Mouse (Mus musculus) CH12.LX (cell line): ENCODE data around the gene Cipc. TPM values are rescaled to one million over a fixed set of nuclear protein-coding genes. Genes with fewer than 3 reads are reported as not detected.

Source experiments
- DNase-seq: peaks from one replicate; pipeline ENCODE4 v3.0.0-alpha.2; 2013; ENCODE audit errors: extremely low read depth
- H3K27ac ChIP-seq: 2 replicates; pipeline ENCODE4 v1.5.1; 2012; ENCODE audit warnings: low read depth, mild to moderate bottlenecking, control low read depth, moderate library complexity; ENCODE audit not compliant: insufficient read depth
- H3K27me3 ChIP-seq: replicated peaks from 2 replicates; pipeline ENCODE3; 2012; ENCODE audit warnings: inconsistent platforms
- H3K36me3 ChIP-seq, 2 experiments: replicated peaks in 1 of 2; 2 replicates each; pipeline versions ENCODE3 to v1.6.1; 2012; ENCODE audit warnings: inconsistent platforms in 1 of 2, low read length in 1 of 2, mild to moderate bottlenecking in 1 of 2, mixed read lengths in 1 of 2, moderate library complexity in 1 of 2; ENCODE audit not compliant: control insufficient read depth in 1 of 2, insufficient read depth in 1 of 2
- H3K4me1 ChIP-seq, 2 experiments: 2 replicates each; pipeline ENCODE4 v1.6.1; 2012; ENCODE audit warnings: inconsistent platforms in 1 of 2, moderate library complexity in 1 of 2; ENCODE audit not compliant: insufficient read depth in 2 of 2, control insufficient read depth in 1 of 2
- H3K4me2 ChIP-seq: 2 replicates; pipeline ENCODE4 v1.6.1; 2012; ENCODE audit warnings: low read depth, mild to moderate bottlenecking, control low read depth; ENCODE audit not compliant: poor library complexity, insufficient read depth, severe bottlenecking
- H3K4me3 ChIP-seq, 3 experiments: fragments of 150-350 bp in 1 of 3; sonication (generic) in 1 of 3; replicated peaks in 1 of 3; 2 replicates each; pipeline versions ENCODE3 to v1.5.1; 2011 to 2012; ENCODE audit warnings: low read depth in 2 of 3, low read length in 2 of 3, mild to moderate bottlenecking in 2 of 3, moderate library complexity in 2 of 3, control low read depth in 1 of 3, improper control_type of control experiment in 1 of 3, inconsistent platforms in 1 of 3, mixed read lengths in 1 of 3; ENCODE audit not compliant: poor library complexity in 1 of 3
- H3K79me2 ChIP-seq: replicated peaks from 2 replicates; pipeline ENCODE4 v1.6.1; 2012; ENCODE audit warnings: mild to moderate bottlenecking, moderate library complexity; ENCODE audit not compliant: control insufficient read depth, poor library complexity, insufficient read depth, severe bottlenecking; ENCODE audit errors: extremely low read depth
- H3K9ac ChIP-seq: 2 replicates; pipeline ENCODE4 v1.6.1; 2012; ENCODE audit warnings: low read depth, mild to moderate bottlenecking, control low read depth, moderate library complexity; ENCODE audit not compliant: insufficient read depth
- H3K9me3 ChIP-seq: replicated peaks from 2 replicates; pipeline ENCODE3; 2012; ENCODE audit warnings: low read length, inconsistent platforms, mixed read lengths
- CHD2 ChIP-seq: IDR thresholded peaks from 2 replicates; pipeline ENCODE4 v1.6.1; 2011; ENCODE audit warnings: low read length, improper control_type of control experiment
- E2F4 ChIP-seq: IDR thresholded peaks from 2 replicates; pipeline ENCODE4 v1.6.1; 2011; ENCODE audit warnings: low read depth, low read length, improper control_type of control experiment; ENCODE audit not compliant: insufficient replicate concordance
- ELF1 ChIP-seq: IDR thresholded peaks from 2 replicates; pipeline ENCODE4 v1.6.1; 2014; ENCODE audit warnings: low read depth, mild to moderate bottlenecking, inconsistent platforms, low read length, improper control_type of control experiment
- GABPA ChIP-seq: IDR thresholded peaks from 2 replicates; pipeline ENCODE4 v1.6.1; 2012; ENCODE audit warnings: low read depth, low read length, improper control_type of control experiment, inconsistent platforms; ENCODE audit not compliant: insufficient replicate concordance
- IRF4 ChIP-seq: IDR thresholded peaks from 2 replicates; pipeline ENCODE4 v1.6.1; 2014; ENCODE audit warnings: low read depth, mild to moderate bottlenecking, inconsistent platforms, low read length, improper control_type of control experiment
- MAX ChIP-seq: IDR thresholded peaks from 2 replicates; pipeline ENCODE4 v1.6.1; 2011; ENCODE audit warnings: low read length, improper control_type of control experiment
- MAZ ChIP-seq: IDR thresholded peaks from 2 replicates; pipeline ENCODE4 v1.6.1; 2012; ENCODE audit warnings: low read depth, mild to moderate bottlenecking, inconsistent platforms, low read length, improper control_type of control experiment, moderate library complexity
- MXI1 ChIP-seq: IDR thresholded peaks from 2 replicates; pipeline ENCODE4 v1.6.1; 2011; ENCODE audit warnings: mild to moderate bottlenecking, low read depth, low read length, improper control_type of control experiment
- NELFE ChIP-seq: IDR thresholded peaks from 2 replicates; pipeline ENCODE4 v1.6.1; 2011; ENCODE audit warnings: low read depth, low read length, improper control_type of control experiment
- RAD21 ChIP-seq: IDR thresholded peaks from 2 replicates; pipeline ENCODE4 v1.6.1; 2011; ENCODE audit warnings: low read depth, mild to moderate bottlenecking, low read length, improper control_type of control experiment, moderate library complexity
- SIN3A ChIP-seq: IDR thresholded peaks from 2 replicates; pipeline ENCODE4 v1.6.1; 2012; ENCODE audit warnings: low read length, improper control_type of control experiment, inconsistent platforms
- SMC3 ChIP-seq: IDR thresholded peaks from 2 replicates; pipeline ENCODE4 v1.6.1; 2011; ENCODE audit warnings: low read depth, low read length, improper control_type of control experiment
- TBP ChIP-seq: conservative IDR thresholded peaks from 2 replicates; pipeline ENCODE4 v1.6.1; 2011; ENCODE audit warnings: low read depth, low read length, improper control_type of control experiment
- USF1 ChIP-seq: IDR thresholded peaks from 2 replicates; pipeline ENCODE4 v1.6.1; 2014; ENCODE audit warnings: low read depth, mild to moderate bottlenecking, inconsistent platforms, low read length, improper control_type of control experiment
- ZKSCAN1 ChIP-seq: IDR thresholded peaks from 2 replicates; pipeline ENCODE4 v1.6.1; 2012; ENCODE audit warnings: low read depth, inconsistent platforms, low read length, improper control_type of control experiment, borderline replicate concordance
- dilution Hi-C: fragments of 300-500 bp; cut with MboI; formaldehyde crosslinking; loops from 2 replicates; pipeline ENCODE4 v1.14.3; 2020; ENCODE audit warnings: low sequenced_read_pairs; ENCODE audit not compliant: extremely low pct_unique_long_range_greater_than_20kb, extremely low pct_ligation_motif_present
- in situ Hi-C: fragments of 300-500 bp; cut with MboI; formaldehyde crosslinking; loops from 3 replicates; pipeline ENCODE4 v1.14.3; 2019; ENCODE audit warnings: low sequenced_read_pairs, low pct_ligation_motif_present, low pct_unique_long_range_greater_than_20kb, mixed read lengths
- polyA plus RNA-seq: library from polyadenylated mRNA; unstranded; fragments of >175 nt; gene quantifications from 2 replicates; pipeline ENCODE4 v1.2.1, GENCODE M21; 2012; ENCODE audit warnings: low read depth; ENCODE audit not compliant: insufficient read length
- total RNA-seq, 2 experiments: library from RNA; depleted of rRNA; stranded (reverse); fragments of 300-350 nt in 1 of 2; fragments of >200 nt in 1 of 2; gene quantifications; 2 replicates each; pipeline ENCODE4 v1.2.3; 2012 to 2014

The Cipc gene
- total and polyA plus RNA-seq, 3 experiments = 15.7 to 20.5 (median 18.7) TPM

DNA sequence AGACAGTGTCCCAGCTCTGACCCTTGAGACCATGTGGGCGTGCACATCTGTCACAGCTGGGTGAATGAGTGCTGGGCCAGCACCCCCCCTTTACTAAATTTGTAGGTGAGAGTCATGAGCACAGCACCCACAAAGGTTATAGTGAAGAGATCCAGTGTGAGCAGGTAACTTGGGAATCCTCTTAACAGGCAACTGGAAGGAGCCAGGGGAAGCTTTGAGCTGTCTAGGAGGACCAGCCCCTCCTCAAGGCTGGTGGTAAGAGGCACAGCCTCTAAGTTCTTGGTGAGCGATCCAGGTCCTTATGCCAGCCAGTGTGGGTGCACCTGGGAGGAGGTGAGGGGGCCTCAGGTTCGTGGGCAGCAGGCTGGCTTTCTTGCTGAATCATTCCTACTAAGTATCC lies 56.8 kb downstream of the Cipc start:
- no peak overlapping the region for H3K4me2 ChIP-seq
- no peak overlapping the region for H3K4me3 ChIP-seq
- in situ Hi-C loops = no loop called here
- H3K27me3 ChIP-seq = peaks cover 75% of the 10 kb centered on the region
- H3K36me3 ChIP-seq = no peaks in the 10 kb centered on the region
- H3K4me1 ChIP-seq = no peaks in the 10 kb centered on the region; a peak in 1 of 4 replicates
- DNase-seq = no peak
- no peak overlapping the region for H3K27ac ChIP-seq
- no peak overlapping the region for H3K9ac ChIP-seq
- H3K9me3 ChIP-seq = no peaks in the 10 kb centered on the region
- H3K79me2 ChIP-seq = no peaks in the 10 kb centered on the region
- TF ChIP-seq RAD21 = no peak
- dilution Hi-C loops = no loop called here

GRCm38 (mm10) chr12:87004596-87004995 lies 57.8 kb downstream of the Cipc start:
- Histone ChIP-seq H3K9me3 (no peaks in the 10 kb centered on the region), H3K79me2 (no peaks in the 10 kb centered on the region), H3K4me1 (no peaks in the 10 kb centered on the region; a peak in 1 of 4 replicates), H3K36me3 (no peaks in the 10 kb centered on the region), H3K4me2 (no peak overlapping the region), H3K4me3 (no peak overlapping the region), H3K27ac (no peak overlapping the region), H3K27me3 (peaks cover 78% of the 10 kb centered on the region)
- dilution Hi-C loops (no loop called here), in situ Hi-C loops (no loop called here)
- no peak for DNase-seq
- TF ChIP-seq E2F4 (no peak), IRF4 (no peak), SMC3 (no peak), ZKSCAN1 (no peak), USF1 (no peak), MAX (no peak), MAZ (no peak), RAD21 (no peak), TBP (no peak), MXI1 (no peak), SIN3A (no peak), NELFE (no peak), CHD2 (no peak), GABPA (no peak), ELF1 (no peak)
- TF ChIP-seq, all 38 proteins: peak for 0
- H3K9ac ChIP-seq = no peak overlapping the region

Other genes starting within 250 kb of the Cipc start
- gene Angel1, start 220.6 kb upstream of the Cipc start, total RNA-seq (2012; rRNA removed) = 2.8 and 2.9 TPM in 2 replicates
- gene Angel1, start 220.6 kb upstream of the Cipc start, total RNA-seq (2014; rRNA removed) = 0.96 and 1.0 TPM in 2 replicates
- 6.8 and 9.3 TPM in 2 replicates for gene Angel1, start 220.6 kb upstream of the Cipc start, polyA plus RNA-seq
- gene Lrrc74a, start 212.7 kb upstream of the Cipc start, total RNA-seq (2012; rRNA removed) = not detected in 2 replicates
- not detected in 2 replicates for gene Lrrc74a, start 212.7 kb upstream of the Cipc start, total RNA-seq (2014; rRNA removed)
- gene Lrrc74a, start 212.7 kb upstream of the Cipc start, polyA plus RNA-seq = not detected in 2 replicates
- gene Irf2bpl, start 62.2 kb upstream of the Cipc start, total RNA-seq (2012; rRNA removed) = 19.6 and 21.4 TPM in 2 replicates
- gene Irf2bpl, start 62.2 kb upstream of the Cipc start, total RNA-seq (2014; rRNA removed) = 7.0 and 8.2 TPM in 2 replicates
- gene Irf2bpl, start 62.2 kb upstream of the Cipc start, polyA plus RNA-seq = 10.2 and 12.1 TPM in 2 replicates
- gene Zdhhc22, start 43.4 kb downstream of the Cipc start, total RNA-seq (2012; rRNA removed) = not detected in 2 replicates
- gene Zdhhc22, start 43.4 kb downstream of the Cipc start, total RNA-seq (2014; rRNA removed) = not detected in 2 replicates
- gene Zdhhc22, start 43.4 kb downstream of the Cipc start, polyA plus RNA-seq = not detected in 2 replicates
- 0.04 and 0.08 TPM in 2 replicates for gene Tmem63c, start 74.3 kb downstream of the Cipc start, total RNA-seq (2012; rRNA removed)
- gene Tmem63c, start 74.3 kb downstream of the Cipc start, total RNA-seq (2014; rRNA removed) = 0.11 and 0.23 TPM in 2 replicates
- 0.34 and 0.53 TPM in 2 replicates for gene Tmem63c, start 74.3 kb downstream of the Cipc start, polyA plus RNA-seq
- gene Ngb, start 155.5 kb downstream of the Cipc start, total RNA-seq (2012; rRNA removed) = 0.08 TPM in 1 of 2 replicates, not detected in the other
- gene Ngb, start 155.5 kb downstream of the Cipc start, total RNA-seq (2014; rRNA removed) = 0.23 TPM in 1 of 2 replicates, not detected in the other
- 0.15 TPM in 1 of 2 replicates, not detected in the other for gene Ngb, start 155.5 kb downstream of the Cipc start, polyA plus RNA-seq
- gene Gstz1, start 200.1 kb downstream of the Cipc start, total RNA-seq (2012; rRNA removed) = 16.7 and 22.3 TPM in 2 replicates
- gene Gstz1, start 200.1 kb downstream of the Cipc start, total RNA-seq (2014; rRNA removed) = 26.8 and 27.5 TPM in 2 replicates
- gene Gstz1, start 200.1 kb downstream of the Cipc start, polyA plus RNA-seq = 19.7 and 20.5 TPM in 2 replicates
- gene Pomt2, start 200.9 kb downstream of the Cipc start, total RNA-seq (2012; rRNA removed) = 12.4 and 12.8 TPM in 2 replicates
- gene Pomt2, start 200.9 kb downstream of the Cipc start, total RNA-seq (2014; rRNA removed) = 11.7 and 12.0 TPM in 2 replicates
- gene Pomt2, start 200.9 kb downstream of the Cipc start, polyA plus RNA-seq = 10.5 and 11.6 TPM in 2 replicates